Mouse (Mus musculus) testis, postnatal 10 days (tissue): ENCODE measurements around the gene Psmd8.
"Not testable (repeated sequence)": the region's sequence is repeated elsewhere in the genome, so short reads cannot be mapped to it uniquely, and the experiment has no call there.

Source experiments
- DNase-seq: peaks from one replicate; pipeline ENCODE4 v3.0.0; 2021; ENCODE audit warnings: low spot score

Psmd8 gene

GRCm38 (mm10) chr7:29170066-29170754, 10.3 kb downstream of the Psmd8 start, which contains the start of the genes Ggn and Spred3:
TSS of gene Ggn (plus strand) at chr7:29170210.
TSS of gene Spred3 (minus strand) at chr7:29170411.
- DNase-seq = peak; percentile 90

- DNase-seq = peak; percentile 89
Observed at GRCm38 (mm10) chr7:29169231-29170065, 11.1 kb downstream of the Psmd8 start.

GRCm38 (mm10) chr7:29168791-29169230, 11.7 kb downstream of the Psmd8 start:
- peak; percentile 67 for DNase-seq

- no peak for DNase-seq
Observed at GRCm38 (mm10) chr7:29168121-29168695, 12.3 kb downstream of the Psmd8 start.

GRCm38 (mm10) chr7:29167656-29168055, 12.8 kb downstream of the Psmd8 start:
- DNase-seq = peak; percentile 58

GRCm38 (mm10) chr7:29162750-29163525, 17.6 kb downstream of the Psmd8 start:
- DNase-seq = peak; percentile 63

- DNase-seq = no peak
Observed at GRCm38 (mm10) chr7:29162294-29162693, 18.2 kb downstream of the Psmd8 start.

- DNase-seq = no peak
Observed at GRCm38 (mm10) chr7:29158264-29158663, 22.2 kb downstream of the Psmd8 start.

- peak; percentile 88 for DNase-seq
Observed at GRCm38 (mm10) chr7:29155838-29156782, 24.4 kb downstream of the Psmd8 start, which contains the start of gene Fam98c. TSS of gene Fam98c (minus strand) at chr7:29156234.

GRCm38 (mm10) chr7:29155196-29155837, 25.2 kb downstream of the Psmd8 start:
- DNase-seq = peak; percentile 96

GRCm38 (mm10) chr7:29154018-29154720, 26.3 kb downstream of the Psmd8 start:
- DNase-seq = no peak

- no peak for DNase-seq
Observed at GRCm38 (mm10) chr7:29151486-29151885, 29.0 kb downstream of the Psmd8 start.

- DNase-seq = no peak
Observed at GRCm38 (mm10) chr7:29148771-29149170, 31.7 kb downstream of the Psmd8 start.

- no peak for DNase-seq
Observed at GRCm38 (mm10) chr7:29146625-29147367, 33.7 kb downstream of the Psmd8 start.

GRCm38 (mm10) chr7:29144006-29144405, 36.5 kb downstream of the Psmd8 start:
- no peak for DNase-seq

GRCm38 (mm10) chr7:29141416-29141815, 39.1 kb downstream of the Psmd8 start:
- no peak for DNase-seq

- not testable (repeated sequence) for DNase-seq
Observed at GRCm38 (mm10) chr7:29139237-29139636, 41.3 kb downstream of the Psmd8 start.

- DNase-seq = no peak
Observed at GRCm38 (mm10) chr7:29137429-29137828, 43.1 kb downstream of the Psmd8 start.
